Mouse (Mus musculus) lung, adult 2 months (tissue): ENCODE results near the gene H2-Ab1.
"Not testable (repeated sequence)": the region's sequence is repeated elsewhere in the genome, so short reads cannot be mapped to it uniquely, and the experiment has no call there.

ENCODE experiments used
- CTCF ChIP-seq: fragments of 200-500 bp; IDR thresholded peaks from 2 replicates; pipeline ENCODE4 v1.5.1; 2011; ENCODE audit warnings: mild to moderate bottlenecking, low read length, control low read depth; ENCODE audit not compliant: insufficient read depth
- POLR2A ChIP-seq: fragments of 200-500 bp; IDR thresholded peaks from 2 replicates; pipeline ENCODE4 v1.6.1; 2011; ENCODE audit warnings: low read depth, mild to moderate bottlenecking, control low read depth, low read length, borderline replicate concordance; ENCODE audit errors: extremely low read depth

GRCm38 (mm10) chr17:34225911-34226310 lies 31.6 kb upstream of the H2-Ab1 start:
- not testable (repeated sequence) for TF ChIP-seq CTCF, POLR2A
